Mouse (Mus musculus) kidney, postnatal 36 days (tissue): ENCODE measurements at regions not wholly inside any gene's neighbourhood (a gene's known extent, or its start where the extent isn't known, plus 50 kb on each side); places are given as distances from the start of the nearest gene placed in this dataset.

Experiments
- DNase-seq, 2 experiments: peaks; one replicate each; pipeline ENCODE4 v3.0.0; 2021 to 2022; ENCODE audit warnings: mixed read lengths in 2 of 2

DNA sequence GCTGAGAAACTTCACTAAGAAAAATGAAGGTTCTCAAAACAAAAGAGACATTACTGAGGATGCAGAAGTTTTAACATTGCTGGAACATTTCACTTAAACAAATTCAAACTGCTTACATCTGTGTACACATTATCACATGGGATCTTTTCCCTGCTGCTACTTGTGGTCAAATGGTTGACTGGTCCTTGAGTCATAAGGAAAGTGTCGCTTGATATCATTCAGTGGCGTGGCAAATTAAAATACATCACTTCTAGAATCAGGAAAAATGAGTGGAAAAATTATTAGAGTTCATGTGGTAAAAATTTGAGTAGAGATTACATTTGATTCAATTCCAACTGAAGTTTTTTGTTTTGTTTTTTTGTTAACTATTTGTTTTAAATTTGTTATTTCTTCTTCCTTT is 420.2 kb upstream of the Adgrl2 start:
- DNase-seq: no peak

GRCm38 (mm10) chr3:149408858-149409257 is 418.5 kb upstream of the Adgrl2 start:
- no peak for DNase-seq

- DNase-seq: no peak
Observed at GRCm38 (mm10) chr3:149405872-149406271, 415.5 kb upstream of the Adgrl2 start.

DNA sequence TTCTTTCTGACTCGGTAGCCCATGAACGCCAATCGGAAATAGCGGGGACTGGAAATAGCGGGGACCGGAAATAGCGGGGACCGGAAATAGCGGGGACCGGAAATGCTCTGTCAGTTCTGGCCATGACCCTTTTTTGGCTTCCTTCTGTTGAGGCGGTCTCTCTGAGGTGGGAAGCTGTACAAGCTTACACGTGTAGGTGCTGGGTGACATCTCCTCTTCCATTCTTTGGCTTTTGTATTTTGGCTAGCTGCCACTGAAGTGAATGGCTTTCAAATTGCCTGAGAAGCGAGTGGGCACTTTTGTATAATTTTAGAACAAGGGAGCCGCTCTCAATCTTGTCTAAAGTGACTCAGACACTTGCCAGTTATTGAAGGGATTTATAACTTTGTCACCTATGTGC is 414.3 kb upstream of the Adgrl2 start:
- no peak for DNase-seq

GRCm38 (mm10) chr3:149402496-149402895 is 412.1 kb upstream of the Adgrl2 start:
- DNase-seq: no peak

DNA sequence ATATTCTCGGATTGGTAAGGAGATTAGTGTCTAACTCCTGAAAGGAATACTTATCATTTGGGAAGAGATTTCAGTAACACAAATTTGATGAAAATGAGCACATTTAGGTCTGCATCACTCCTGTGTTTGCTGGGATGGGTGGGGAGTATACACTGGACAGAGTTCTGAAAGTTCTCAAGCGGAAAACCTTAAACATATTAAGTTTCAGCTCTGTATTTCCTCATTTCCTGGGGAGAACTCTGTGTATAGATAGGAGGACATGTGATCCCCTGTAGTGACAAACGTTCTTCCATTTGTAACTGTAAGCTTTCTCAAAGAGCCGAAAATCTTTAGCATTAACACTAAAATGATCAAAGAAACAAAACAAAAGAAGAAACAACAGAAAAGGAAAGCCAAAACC is 404.7 kb upstream of the Adgrl2 start:
- no peak for DNase-seq

DNA sequence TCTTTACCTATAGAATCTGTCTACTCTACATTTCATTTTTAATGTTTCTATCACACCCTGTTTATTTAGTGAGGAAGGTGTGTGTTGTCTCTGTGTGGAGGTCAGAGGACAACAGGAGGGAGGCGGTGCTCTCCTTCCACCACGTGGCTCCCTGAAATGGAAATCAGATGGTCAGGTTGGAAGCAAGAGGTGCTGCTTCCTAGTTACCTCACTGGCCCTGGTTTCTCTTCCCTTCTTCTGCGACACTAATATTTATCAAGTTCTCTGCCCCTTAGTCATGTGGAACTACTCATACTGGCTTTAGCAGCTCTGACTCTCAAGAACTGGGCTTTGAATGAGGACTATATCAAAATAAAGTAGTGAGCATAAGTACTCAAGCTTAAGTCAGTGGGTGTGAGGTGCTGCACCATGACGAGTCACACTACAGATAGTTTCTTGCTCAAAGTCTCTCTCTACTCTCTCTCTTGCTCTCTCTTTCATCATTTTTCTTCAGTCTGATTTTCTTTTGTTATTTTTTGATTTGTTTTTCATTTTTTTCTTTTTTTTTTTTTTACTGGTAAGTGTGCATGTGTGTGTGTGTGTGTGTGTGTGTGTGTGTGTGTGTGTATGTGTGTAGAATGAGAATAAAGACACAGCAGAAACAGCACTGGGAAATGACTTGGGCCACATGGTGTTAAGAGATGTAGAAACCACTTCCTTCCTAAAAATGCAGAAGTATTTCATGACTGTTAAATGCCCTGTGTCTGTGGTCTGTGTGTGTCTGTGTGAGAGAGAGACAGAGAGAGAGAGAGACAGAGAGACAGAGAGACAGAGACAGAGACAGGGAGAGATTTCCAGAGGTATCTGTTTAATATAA is 403.2 kb upstream of the Adgrl2 start:
- DNase-seq: no peak

DNA sequence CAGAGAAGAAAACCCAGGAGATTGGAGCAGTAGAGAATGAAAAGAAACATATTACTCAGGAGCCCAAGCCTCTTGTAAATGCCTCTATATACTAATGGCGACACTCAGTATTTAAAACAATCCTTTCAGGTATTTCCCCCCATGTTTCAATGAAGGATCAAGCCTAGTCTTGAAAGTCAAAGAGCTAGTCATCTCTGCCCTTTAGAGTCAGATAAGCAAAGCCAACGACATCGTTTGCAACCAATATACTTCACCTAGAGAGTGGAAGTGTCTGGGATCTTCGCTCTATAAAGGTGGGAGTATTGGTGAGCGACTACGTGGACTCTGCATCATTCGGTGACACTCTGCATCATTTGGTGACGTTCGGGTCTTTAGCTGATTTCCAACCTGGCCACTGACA is 401.8 kb upstream of the Adgrl2 start:
- no peak for DNase-seq

DNA sequence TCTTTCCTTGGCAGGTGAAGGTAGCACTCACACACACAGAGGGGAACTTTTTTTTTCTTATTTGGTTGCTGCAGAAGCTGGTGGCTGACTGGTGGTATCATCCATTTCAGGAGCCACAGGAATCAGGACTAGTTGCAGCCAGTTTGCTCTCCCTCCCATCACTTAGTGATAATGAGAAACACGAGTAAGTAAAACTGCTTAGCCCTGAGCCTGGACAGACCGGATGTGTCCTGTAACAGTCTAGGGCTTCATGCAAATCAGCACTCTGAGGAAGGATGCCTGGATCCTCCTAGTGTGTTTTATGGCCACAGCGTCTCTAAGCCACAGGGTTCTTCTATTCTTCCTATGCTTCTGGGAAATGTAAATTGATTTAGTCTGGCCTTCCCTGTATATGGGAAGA is 397.2 kb upstream of the Adgrl2 start:
- DNase-seq: no peak

GRCm38 (mm10) chr3:149386027-149386426 is 395.7 kb upstream of the Adgrl2 start:
- DNase-seq: no peak

DNA sequence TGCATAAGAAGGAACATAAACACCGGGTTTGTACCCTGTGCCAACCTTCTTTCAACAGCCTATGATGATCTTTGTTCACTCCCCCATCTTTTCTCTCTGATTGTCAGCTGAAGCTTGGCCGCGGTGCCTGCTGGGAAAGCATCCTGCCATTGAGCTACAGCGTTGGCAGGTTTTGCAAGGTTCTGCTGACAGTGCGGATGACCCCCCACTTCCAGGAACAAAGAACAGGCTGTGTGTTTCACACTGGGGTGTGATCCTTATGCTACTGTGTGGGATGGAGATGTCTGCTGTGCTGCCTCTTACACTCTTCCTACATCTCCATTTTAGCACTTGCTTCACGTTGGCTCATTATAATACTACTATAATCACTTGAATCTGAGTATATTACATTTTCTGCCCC is 395.0 kb upstream of the Adgrl2 start:
- no peak for DNase-seq

DNA sequence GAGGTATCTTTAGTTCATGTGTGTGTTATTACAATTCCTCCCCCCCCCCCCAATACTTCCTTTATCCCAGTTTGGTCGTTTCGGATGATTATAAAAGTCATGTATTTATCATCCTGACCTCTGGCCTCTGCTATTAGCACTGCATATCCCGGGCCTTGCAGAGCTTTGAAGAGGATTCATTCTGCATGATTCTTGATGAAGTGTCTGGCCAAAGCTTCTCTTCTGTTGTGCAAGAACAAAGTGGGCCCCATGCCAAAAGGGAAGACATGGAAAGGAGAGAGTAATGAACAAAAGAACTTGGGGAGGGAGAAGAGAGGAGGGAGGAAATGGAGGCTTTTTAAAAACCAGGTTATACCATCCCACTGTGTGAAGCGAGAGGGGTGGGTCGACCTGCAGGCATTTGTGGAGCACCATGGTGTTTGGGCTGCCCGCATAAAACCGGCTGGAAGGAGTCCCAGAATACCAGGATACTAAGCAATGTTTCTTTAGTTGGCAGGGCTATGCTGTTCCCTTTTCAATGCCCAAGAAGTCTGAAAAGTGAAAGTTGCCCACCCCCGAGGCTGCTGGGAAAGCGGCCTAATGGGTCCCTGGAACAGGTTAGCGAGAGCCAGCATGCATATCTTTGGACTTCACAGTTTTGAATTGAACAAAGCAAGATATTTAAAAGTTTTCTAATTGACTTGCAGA is 391.3 kb upstream of the Adgrl2 start:
- DNase-seq: peak in 1 of 2 experiments; percentile 7

GRCm38 (mm10) chr3:149381051-149381450 is 390.7 kb upstream of the Adgrl2 start:
- DNase-seq: no peak

- DNase-seq: no peak
Observed at GRCm38 (mm10) chr3:149379866-149380472, 389.6 kb upstream of the Adgrl2 start.

DNA sequence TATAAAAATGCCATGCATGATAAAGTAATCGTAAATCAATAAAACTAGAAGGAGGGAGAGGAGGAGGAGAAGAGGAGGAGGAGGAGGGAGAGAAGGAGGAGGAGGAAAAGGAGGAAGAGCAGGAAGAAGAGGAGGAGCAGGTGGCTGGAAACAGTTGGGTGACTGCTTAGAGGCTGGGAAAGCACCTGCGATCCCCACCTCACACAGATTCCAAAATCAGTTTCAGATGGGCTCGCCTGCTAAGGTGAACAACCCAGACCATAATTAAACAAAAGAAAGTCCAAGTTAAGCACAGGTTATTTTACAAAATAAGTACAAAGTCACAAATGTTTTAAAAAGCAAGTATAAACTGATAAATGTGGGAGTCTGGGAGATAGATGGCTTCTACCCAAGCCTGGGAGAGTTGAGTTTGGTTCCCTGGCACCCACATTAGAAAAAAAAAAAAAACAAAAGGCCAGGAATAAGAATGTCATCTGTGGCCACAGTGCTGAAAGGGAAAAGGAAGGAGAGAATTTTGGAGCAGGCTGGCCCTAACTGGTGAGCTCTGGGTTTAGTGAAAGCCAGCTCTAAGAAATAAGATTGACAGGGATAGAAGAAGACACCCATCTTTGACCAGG is 389.0 kb upstream of the Adgrl2 start:
- DNase-seq: no peak

DNA sequence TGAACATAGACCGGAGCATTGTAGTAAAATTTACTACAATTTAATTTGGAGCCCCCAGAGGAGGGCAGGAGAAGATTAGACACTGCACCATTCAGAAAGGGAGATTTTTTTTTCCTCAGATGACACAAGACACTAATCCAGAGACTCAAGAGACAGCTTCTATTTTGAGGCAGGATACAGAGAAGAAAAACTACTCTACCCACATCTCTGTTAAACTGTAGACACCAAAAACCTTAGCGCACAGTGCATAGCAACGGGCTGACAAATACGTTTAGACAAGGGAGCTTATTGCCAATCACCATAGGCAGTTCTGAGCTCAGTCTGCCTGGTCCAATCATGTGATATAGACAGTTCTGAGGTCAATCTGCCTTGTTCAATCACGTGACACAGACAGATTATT is 381.1 kb upstream of the Adgrl2 start:
- no peak for DNase-seq

- no peak for DNase-seq
Observed at GRCm38 (mm10) chr3:149370517-149371227, 380.3 kb upstream of the Adgrl2 start.

DNA sequence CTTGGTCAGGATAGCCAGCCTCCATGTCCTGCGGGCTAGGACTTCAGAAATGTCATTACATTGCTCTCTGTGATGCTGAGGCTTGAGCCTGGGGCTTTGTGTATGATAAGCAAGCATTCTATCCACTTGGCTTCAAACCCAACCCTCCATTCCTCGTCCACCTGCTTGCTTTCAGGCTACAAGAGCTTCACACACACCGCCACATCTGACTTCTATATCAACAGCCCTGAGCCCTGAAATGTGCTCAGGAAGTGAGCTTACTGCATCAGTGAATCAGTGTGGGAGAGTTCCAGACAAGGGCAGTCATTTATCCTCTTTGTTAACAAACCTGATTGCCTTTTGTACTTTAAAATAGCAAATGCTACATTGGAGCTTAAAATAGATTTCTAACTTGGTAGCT is 377.5 kb upstream of the Adgrl2 start:
- no peak for DNase-seq

DNA sequence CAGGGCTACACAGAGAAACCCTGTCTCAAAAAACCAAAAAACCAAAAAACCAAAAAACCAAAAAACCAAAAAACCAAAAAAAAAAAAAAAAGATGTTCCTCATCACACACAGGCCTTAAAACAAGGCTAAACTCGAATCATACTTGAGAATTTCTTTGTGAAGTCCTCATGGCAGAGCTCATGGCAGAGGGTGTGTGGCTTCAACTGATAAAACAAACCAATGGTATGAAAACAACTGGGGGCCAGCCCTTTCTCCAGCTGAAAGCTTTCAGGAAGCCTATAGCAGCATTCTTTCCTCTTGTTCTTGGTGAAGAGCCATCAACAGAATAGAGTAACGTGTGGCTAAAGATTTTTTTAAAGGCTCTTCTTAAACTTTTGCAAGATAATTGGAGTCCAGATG is 369.8 kb upstream of the Adgrl2 start:
- DNase-seq: no peak

- no peak for DNase-seq
Observed at GRCm38 (mm10) chr3:149358570-149359193, 368.3 kb upstream of the Adgrl2 start.

DNA sequence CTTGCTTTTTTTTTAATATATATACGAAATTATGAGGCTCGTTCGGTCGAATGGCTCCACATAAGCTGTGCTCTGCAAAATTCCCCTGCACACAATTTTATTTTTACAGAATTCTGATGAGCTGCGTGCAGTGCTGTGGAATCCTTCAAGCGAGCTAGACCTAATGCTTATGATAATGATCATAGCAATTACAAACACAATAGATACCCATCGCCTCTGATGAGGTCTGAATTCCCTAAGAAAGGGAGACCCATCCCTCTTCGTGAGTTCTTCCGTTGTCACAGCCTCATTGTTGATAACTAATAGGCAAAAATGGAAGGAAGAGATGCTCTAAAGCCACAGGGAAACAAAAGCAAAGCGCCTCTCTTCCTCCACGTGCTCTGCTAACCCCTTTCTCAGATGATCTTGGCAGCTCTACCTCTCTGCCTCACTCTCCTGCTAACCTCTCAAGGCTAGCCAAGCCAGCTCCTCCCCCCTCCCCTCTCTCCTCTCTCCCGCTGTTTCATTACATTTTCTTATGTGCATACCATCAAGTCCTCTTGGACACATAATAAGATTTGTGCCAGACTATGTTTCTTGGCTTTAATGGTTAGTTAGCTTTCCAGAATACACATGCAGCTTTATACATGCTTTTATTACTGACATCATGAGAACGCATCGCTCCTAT is 367.7 kb upstream of the Adgrl2 start:
- no peak for DNase-seq

GRCm38 (mm10) chr3:149357121-149357520 is 366.8 kb upstream of the Adgrl2 start:
- DNase-seq: no peak
